Mouse (Mus musculus): ENCODE data around the gene Dhx37. TPM values are rescaled to one million over a fixed set of nuclear protein-coding genes. Genes with fewer than 3 reads are reported as not detected.

Dhx37 gene
- polyA plus RNA-seq, 1 experiment from 2014 or later: 10.9 TPM

GRCm38 (mm10) chr5:125406322-125407016 lies 27.5 kb downstream of the Dhx37 start:
- no peaks in the 10 kb centered on the region for H3K27me3 ChIP-seq (replicated peaks)
- peak overlapping the region; percentile 76 for H3K9ac ChIP-seq (replicated peaks)
- H3K9me3 ChIP-seq (replicated peaks): no peaks in the 10 kb centered on the region
- WGBS: 3% methylated on average over 20 of the region's 20 CpGs
- peak overlapping the region; percentile 82 for H3K4me2 ChIP-seq
- peak; percentile 28; the same call in 1 of the 2 replicates for ATAC-seq (ENCODE audit: low FRiP score)
- H3K36me3 ChIP-seq: no peaks in the 10 kb centered on the region
- H3K4me3 ChIP-seq (replicated peaks): peak overlapping the region; percentile 55
- peak overlapping the region; percentile 93 for H3K27ac ChIP-seq (replicated peaks)
- H3K4me1 ChIP-seq: peaks cover 34% of the 10 kb centered on the region

GRCm38 (mm10) chr5:125405546-125406248 lies 28.2 kb downstream of the Dhx37 start:
- H3K4me3 ChIP-seq (replicated peaks): peak overlapping the region; percentile 55
- peaks cover 34% of the 10 kb centered on the region for H3K4me1 ChIP-seq
- peak; percentile 74 for ATAC-seq (ENCODE audit: low FRiP score)
- under 1% methylated on average over 31 of the region's 31 CpGs for WGBS
- no peaks in the 10 kb centered on the region for H3K27me3 ChIP-seq (replicated peaks)
- peak overlapping the region; percentile 76 for H3K9ac ChIP-seq (replicated peaks)
- H3K4me2 ChIP-seq: peak overlapping the region; percentile 82
- H3K27ac ChIP-seq (replicated peaks): peak overlapping the region; percentile 93
- H3K9me3 ChIP-seq (replicated peaks): no peaks in the 10 kb centered on the region
- no peaks in the 10 kb centered on the region for H3K36me3 ChIP-seq

- Histone ChIP-seq H3K9me3 (replicated peaks) (no peaks in the 10 kb centered on the region), H3K27me3 (replicated peaks) (no peaks in the 10 kb centered on the region), H3K4me1 (peaks cover 34% of the 10 kb centered on the region), H3K9ac (replicated peaks) (peak overlapping the region; percentile 56), H3K4me2 (peak overlapping the region; percentile 82), H3K27ac (replicated peaks) (peak overlapping the region; percentile 93), H3K4me3 (replicated peaks) (peak overlapping the region; percentile 55), H3K36me3 (no peaks in the 10 kb centered on the region)
- 0 out of 2 replicates have a peak, but pooled peaks have one; percentile 23 for ATAC-seq (ENCODE audit: low FRiP score)
- under 1% methylated on average over 28 of the region's 28 CpGs for WGBS
Observed at GRCm38 (mm10) chr5:125404903-125405545, 28.9 kb downstream of the Dhx37 start.

- H3K9ac ChIP-seq (replicated peaks): peak overlapping the region; percentile 56
- 2% methylated on average over 7 of the region's 7 CpGs for WGBS
- H3K4me2 ChIP-seq: peak overlapping the region; percentile 82
- H3K27me3 ChIP-seq (replicated peaks): no peaks in the 10 kb centered on the region
- H3K4me3 ChIP-seq (replicated peaks): peak overlapping the region; percentile 55
- ATAC-seq (ENCODE audit: low FRiP score): no peak
- H3K27ac ChIP-seq (replicated peaks): peak overlapping the region; percentile 93
- H3K36me3 ChIP-seq: no peaks in the 10 kb centered on the region
- no peaks in the 10 kb centered on the region for H3K9me3 ChIP-seq (replicated peaks)
- peaks cover 34% of the 10 kb centered on the region for H3K4me1 ChIP-seq
Observed at GRCm38 (mm10) chr5:125404536-125404902, 29.4 kb downstream of the Dhx37 start.

GRCm38 (mm10) chr5:125403481-125404465 lies 30.1 kb downstream of the Dhx37 start:
- Histone ChIP-seq H3K4me1 (peaks cover 31% of the 10 kb centered on the region), H3K27me3 (replicated peaks) (no peaks in the 10 kb centered on the region), H3K27ac (replicated peaks) (peak overlapping the region; percentile 69), H3K4me3 (replicated peaks) (peak overlapping the region; percentile 36), H3K4me2 (peak overlapping the region; percentile 82), H3K9me3 (replicated peaks) (no peaks in the 10 kb centered on the region), H3K36me3 (no peaks in the 10 kb centered on the region), H3K9ac (replicated peaks) (peak overlapping the region; percentile 45)
- 13% methylated on average over 31 of the region's 31 CpGs for WGBS
- ATAC-seq (ENCODE audit: low FRiP score): 0 out of 2 replicates have a peak, but pooled peaks have one; percentile 4

- Histone ChIP-seq H3K4me3 (replicated peaks) (no peak overlapping the region), H3K27ac (replicated peaks) (no peak overlapping the region), H3K4me1 (peaks cover 28% of the 10 kb centered on the region), H3K4me2 (no peak overlapping the region), H3K36me3 (no peaks in the 10 kb centered on the region), H3K9me3 (replicated peaks) (no peaks in the 10 kb centered on the region), H3K9ac (replicated peaks) (no peak overlapping the region), H3K27me3 (replicated peaks) (no peaks in the 10 kb centered on the region)
- ATAC-seq (ENCODE audit: low FRiP score): no peak
- 60% methylated on average over 6 of the region's 6 CpGs for WGBS
Observed at GRCm38 (mm10) chr5:125402991-125403390, 30.9 kb downstream of the Dhx37 start.

GRCm38 (mm10) chr5:125402476-125402875 lies 31.4 kb downstream of the Dhx37 start:
- Histone ChIP-seq H3K9me3 (replicated peaks) (no peaks in the 10 kb centered on the region), H3K4me1 (peaks cover 27% of the 10 kb centered on the region), H3K4me3 (replicated peaks) (no peak overlapping the region), H3K27me3 (replicated peaks) (no peaks in the 10 kb centered on the region), H3K9ac (replicated peaks) (no peak overlapping the region), H3K27ac (replicated peaks) (no peak overlapping the region), H3K4me2 (no peak overlapping the region), H3K36me3 (no peaks in the 10 kb centered on the region)
- WGBS: 52% methylated on average over 10 of the region's 10 CpGs
- ATAC-seq (ENCODE audit: low FRiP score): no peak

- Histone ChIP-seq H3K4me1 (peaks cover 14% of the 10 kb centered on the region), H3K9me3 (replicated peaks) (no peaks in the 10 kb centered on the region), H3K4me3 (replicated peaks) (no peak overlapping the region), H3K36me3 (no peaks in the 10 kb centered on the region), H3K4me2 (no peak overlapping the region), H3K27ac (replicated peaks) (no peak overlapping the region), H3K27me3 (replicated peaks) (no peaks in the 10 kb centered on the region), H3K9ac (replicated peaks) (no peak overlapping the region)
- ATAC-seq (ENCODE audit: low FRiP score): no peak
- WGBS: 64% methylated on average over 7 of the region's 7 CpGs
Observed at GRCm38 (mm10) chr5:125400903-125401302, 33.0 kb downstream of the Dhx37 start.

- Histone ChIP-seq H3K36me3 (no peaks in the 10 kb centered on the region), H3K27ac (replicated peaks) (peak overlapping the region; percentile 97), H3K4me1 (peaks cover 37% of the 10 kb centered on the region), H3K9ac (replicated peaks) (no peak overlapping the region), H3K27me3 (replicated peaks) (no peaks in the 10 kb centered on the region), H3K9me3 (replicated peaks) (no peaks in the 10 kb centered on the region), H3K4me3 (replicated peaks) (no peak overlapping the region), H3K4me2 (peak overlapping the region; percentile 54)
- ATAC-seq (ENCODE audit: low FRiP score): no peak
- WGBS: 47% methylated on average over 3 of the region's 3 CpGs
Observed at GRCm38 (mm10) chr5:125395008-125395407, 38.9 kb downstream of the Dhx37 start.

GRCm38 (mm10) chr5:125393622-125394603 lies 40.0 kb downstream of the Dhx37 start:
- Histone ChIP-seq H3K4me2 (peak overlapping the region; percentile 54), H3K27me3 (replicated peaks) (no peaks in the 10 kb centered on the region), H3K36me3 (no peaks in the 10 kb centered on the region), H3K4me1 (peaks cover 39% of the 10 kb centered on the region), H3K9me3 (replicated peaks) (no peaks in the 10 kb centered on the region), H3K9ac (replicated peaks) (peak overlapping the region; percentile 46), H3K27ac (replicated peaks) (peak overlapping the region; percentile 97), H3K4me3 (replicated peaks) (peak overlapping the region; percentile 36)
- WGBS: 6% methylated on average over 23 of the region's 25 CpGs
- peak; percentile 65 for ATAC-seq (ENCODE audit: low FRiP score)

Data from neural tube, embryonic 15.5 days (tissue).